ENCODE assay signal across 8 mouse cellular contexts in genomic region chr13:85288843-85289713, GRCm38 (mm10). TPM values are rescaled to one million over a fixed set of nuclear protein-coding genes. Genes with fewer than 3 reads are reported as not detected.
A peak's percentile ranks its signal among the peaks of the same experiment; 100 is the strongest.
DNase-seq lines count a peak whose midpoint lies in the region; ATAC-seq lines count a peak whose summit lies in the region.

TSS of gene Rasa1 (minus strand) at chr13:85289130.

- DNase-seq in adrenal gland, adult (ENCODE audit: inconsistent age in 2 of 2, low spot score in 1 of 2): peak; percentile 97 to 99
- DNase-seq in embryo, embryonic 10.5 days (ENCODE audit: low spot score): peak; percentile 96
- DNase-seq in gastrocnemius, postnatal 14 days: peak; percentile 94
- peak; percentile 97 for DNase-seq in intestine, embryonic 14.5 days (ENCODE audit: low spot score)
- peak; percentile 92 to 93 for DNase-seq in left cerebral cortex, postnatal 14 days (ENCODE audit: low spot score in 2 of 2)
- DNase-seq in mesoderm, embryonic 11.5 days (ENCODE audit: low read depth, low spot score): peak; percentile 97
- DNase-seq in right cerebral cortex, postnatal 36 days (ENCODE audit: low spot score in 2 of 2): peak; percentile 90 to 91
- DNase-seq in yolk sac, embryonic 10.5 days (ENCODE audit: low spot score): peak; percentile 98

- H3K27ac ChIP-seq in intestine, embryonic 14.5 days (ENCODE audit: low read depth): peak within 1 kb of the TSS; percentile 99

- peak within 1 kb of the TSS; percentile 63 for H3K4me2 ChIP-seq in intestine, embryonic 14.5 days (ENCODE audit: low read length)

- no peaks in the 10 kb centered on the region for H3K9me3 ChIP-seq in intestine, embryonic 14.5 days (ENCODE audit: control insufficient read depth, low read length)

- peak; percentile 100 for ATAC-seq in intestine, embryonic 14.5 days (replicated peaks; ENCODE audit: low FRiP score, low TSS enrichment, low read depth)

- H3K9ac ChIP-seq in intestine, embryonic 14.5 days (ENCODE audit: low read length): peak within 1 kb of the TSS; percentile 84

- under 1% methylated on average over 85 of the region's 97 CpGs for whole genome bisulfite sequencing in intestine, embryonic 14.5 days

- H3K4me1 ChIP-seq in intestine, embryonic 14.5 days (replicated peaks; ENCODE audit: control insufficient read depth, insufficient read depth, low read length): no peaks in the 10 kb centered on the region

- no peaks in the 10 kb centered on the region for H3K27me3 ChIP-seq in intestine, embryonic 14.5 days (replicated peaks; ENCODE audit: control insufficient read depth, insufficient read depth, low read length)

- H3K4me3 ChIP-seq in intestine, embryonic 14.5 days (ENCODE audit: low read depth, low read length): peak within 1 kb of the TSS; percentile 93

- intact Hi-C loops in gastrocnemius, postnatal 14 days (cut with DNase I; ENCODE audit: low total_unique reads): no loop called here
- intact Hi-C loops in left cerebral cortex, postnatal 14 days (cut with DNase I): loop anchor here (5.0 kb wide), 1 partner anchor 148 kb away; no protein-coding TSS in a partner anchor

- H3K36me3 ChIP-seq in intestine, embryonic 14.5 days (ENCODE audit: control insufficient read depth, insufficient read depth, low read length): no peaks in the 10 kb centered on the region

RNA-seq across cellular contexts. Expression of gene Rasa1, which starts in this region (rescaled TPM):
- total RNA-seq in gastrocnemius, postnatal 14 days (2021): 10 to 100 TPM; 17.2 to 19.3 TPM
- 53.1 and 59.1 TPM in 2 replicates for polyA plus RNA-seq in intestine, embryonic 14.5 days (2014; fragmentation: Nextera tagmentation; extraction: Ambion mirVana)
- total RNA-seq in left cerebral cortex, postnatal 14 days (2021): 10 to 100 TPM; 47.9 to 51.3 TPM

Comparison
In these comparisons a context has a peak if more than half of its experiments do, and no peak if none do; other contexts are left out.
1. Peak in every context shown above with its lines: DNase-seq, ATAC-seq, H3K4me3 ChIP-seq and H3K27ac ChIP-seq.